Mouse (Mus musculus): ENCODE results near the gene Atp1a1.

- TF ChIP-seq CTCF (IDR thresholded peaks at IDR 0.05; ENCODE audit: low read depth) (no peak), EP300 (optimal IDR thresholded peaks at IDR 0.05) (no peak)
Measured at GRCm38 (mm10) chr3:101571515-101572130, 32.9 kb downstream of the Atp1a1 start.
